Mouse (Mus musculus) mouse trophoblast stem cell (cell line): ENCODE measurements around the gene Zcwpw1.

ENCODE experiments used
- in situ Hi-C, 2 experiments: fragments of 300-500 bp; cut with MseI, MboI; formaldehyde crosslinking; loops; 2 replicates in 1 of 2; 3 replicates in 1 of 2; pipeline ENCODE4 v1.15.1; 2025

Gene Zcwpw1

GRCm38 (mm10) chr5:137784546-137784945 lies 3.1 kb upstream of the Zcwpw1 start:
- in situ Hi-C loops: no loop called here

DNA sequence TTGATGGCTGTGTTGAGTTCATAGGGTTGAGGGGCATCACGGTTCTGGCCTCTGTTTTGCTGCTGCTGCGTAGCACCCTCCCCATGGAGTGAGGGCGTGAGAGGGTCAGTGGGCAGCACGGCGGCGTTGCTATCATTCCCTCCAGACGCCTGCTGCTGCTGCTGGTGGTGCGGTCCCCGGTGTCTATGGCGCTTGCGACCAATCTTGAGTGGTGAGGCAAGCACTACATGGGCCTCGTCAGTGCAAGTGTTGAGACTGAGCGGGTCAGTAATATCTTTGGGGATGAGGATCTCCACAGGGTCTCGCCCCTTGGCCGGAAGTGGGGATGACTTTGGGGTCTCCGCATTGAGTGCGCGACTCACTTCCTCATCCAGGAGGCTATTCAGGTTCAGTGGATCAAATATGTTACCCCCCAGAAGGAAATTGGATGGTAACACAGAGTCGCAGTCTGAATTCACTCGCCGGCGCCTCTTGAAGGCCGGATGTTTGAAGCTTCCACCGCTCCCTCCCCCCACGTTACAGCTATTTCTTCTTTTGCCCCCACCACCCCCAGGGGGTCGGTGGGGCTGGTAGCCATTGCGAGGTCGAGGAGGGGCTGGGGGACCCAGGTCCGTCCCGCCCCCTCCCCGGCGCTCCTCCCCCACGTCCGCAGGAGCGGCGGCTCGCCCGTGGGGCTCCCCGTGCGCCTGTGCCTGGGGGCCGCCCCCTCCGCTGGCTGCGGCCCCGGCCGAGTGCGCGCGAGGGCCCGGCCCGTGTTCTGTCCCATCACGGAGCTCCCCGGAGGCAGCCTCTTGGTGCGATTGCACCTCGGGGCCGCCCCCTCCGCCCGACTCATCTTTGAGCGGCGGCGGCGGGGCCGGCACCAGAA lies 2.2 kb upstream of the Zcwpw1 start:
- in situ Hi-C loops: no loop called here

GRCm38 (mm10) chr5:137786109-137786942 lies 1.3 kb upstream of the Zcwpw1 start:
- in situ Hi-C loops: no loop called here

GRCm38 (mm10) chr5:137788171-137788570 lies 573 bp downstream of the Zcwpw1 start:
- in situ Hi-C loops: no loop called here

- in situ Hi-C loops: no loop called here
These were observed 1.4 kb downstream of the Zcwpw1 start for GRCm38 (mm10) chr5:137788946-137789531.

GRCm38 (mm10) chr5:137791553-137791952 lies 4.0 kb downstream of the Zcwpw1 start:
- in situ Hi-C loops: loop anchor here in 1 of 2 experiments (5.0 to 10.0 kb wide), 2 partner anchors 86 to 183 kb away; no protein-coding TSS in a partner anchor

DNA sequence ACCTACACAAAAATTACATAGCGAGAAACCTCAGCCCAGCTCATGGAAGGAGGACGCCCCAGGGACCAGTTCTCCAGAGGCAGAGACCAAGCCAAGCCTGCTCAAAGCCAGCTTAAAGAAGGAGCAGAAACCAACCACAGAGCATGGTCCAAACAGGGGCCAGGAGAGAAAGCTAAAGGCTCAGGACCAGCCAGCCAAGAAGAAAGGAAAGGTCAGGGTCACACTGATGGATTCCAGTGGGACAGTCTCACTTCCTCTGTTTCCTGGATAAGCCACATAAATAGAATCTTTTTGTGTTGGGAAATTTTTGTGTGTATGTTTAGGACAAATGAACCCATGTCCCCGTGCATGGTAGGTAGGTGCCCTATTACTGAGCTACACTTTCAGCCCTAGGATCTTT lies 9.0 kb downstream of the Zcwpw1 start:
- in situ Hi-C loops: loop anchor here (5.0 to 10.0 kb wide), 2 partner anchors 81 to 178 kb away; no protein-coding TSS in a partner anchor

DNA sequence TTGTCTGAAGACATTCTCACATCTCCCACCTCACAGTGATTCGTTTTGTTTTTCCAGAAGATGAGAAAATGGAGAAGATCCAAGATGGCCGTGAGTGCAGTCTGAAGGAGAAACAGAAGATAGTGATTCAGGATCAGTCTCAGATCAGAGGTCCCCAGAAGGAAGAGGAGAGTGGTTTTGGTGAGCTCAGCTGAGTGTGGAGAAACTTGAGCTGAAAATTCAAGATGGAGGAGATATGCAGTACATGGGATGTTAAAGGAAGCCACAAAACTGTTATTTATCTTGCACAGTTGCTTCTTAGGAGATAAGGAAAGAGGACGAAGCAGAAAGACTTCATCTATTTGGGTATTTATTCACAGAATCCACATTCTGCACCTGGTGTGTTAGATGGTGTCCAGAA lies 13.3 kb downstream of the Zcwpw1 start:
- in situ Hi-C loops: no loop called here

GRCm38 (mm10) chr5:137806158-137806557 lies 18.6 kb downstream of the Zcwpw1 start:
- in situ Hi-C loops: no loop called here

DNA sequence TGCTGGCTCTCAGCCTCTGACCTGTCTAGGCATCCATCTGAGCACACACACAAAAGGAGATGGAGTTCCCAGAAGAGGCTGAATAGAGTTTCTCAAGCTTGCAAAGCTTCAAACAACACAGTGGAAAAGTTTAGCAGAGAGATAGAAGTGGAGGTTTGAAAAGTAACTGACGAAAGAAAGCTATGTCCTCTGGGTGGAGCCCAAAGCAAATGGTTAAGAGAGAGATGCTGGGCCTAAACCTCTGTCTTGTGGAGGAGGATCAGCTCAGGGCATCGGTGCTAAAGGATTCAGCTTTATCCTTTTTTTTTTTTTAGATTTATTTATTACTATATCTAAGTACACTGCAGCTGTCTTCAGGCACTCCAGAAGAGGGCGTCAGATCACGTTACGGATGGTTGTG lies 20.7 kb downstream of the Zcwpw1 start:
- in situ Hi-C loops: no loop called here

DNA sequence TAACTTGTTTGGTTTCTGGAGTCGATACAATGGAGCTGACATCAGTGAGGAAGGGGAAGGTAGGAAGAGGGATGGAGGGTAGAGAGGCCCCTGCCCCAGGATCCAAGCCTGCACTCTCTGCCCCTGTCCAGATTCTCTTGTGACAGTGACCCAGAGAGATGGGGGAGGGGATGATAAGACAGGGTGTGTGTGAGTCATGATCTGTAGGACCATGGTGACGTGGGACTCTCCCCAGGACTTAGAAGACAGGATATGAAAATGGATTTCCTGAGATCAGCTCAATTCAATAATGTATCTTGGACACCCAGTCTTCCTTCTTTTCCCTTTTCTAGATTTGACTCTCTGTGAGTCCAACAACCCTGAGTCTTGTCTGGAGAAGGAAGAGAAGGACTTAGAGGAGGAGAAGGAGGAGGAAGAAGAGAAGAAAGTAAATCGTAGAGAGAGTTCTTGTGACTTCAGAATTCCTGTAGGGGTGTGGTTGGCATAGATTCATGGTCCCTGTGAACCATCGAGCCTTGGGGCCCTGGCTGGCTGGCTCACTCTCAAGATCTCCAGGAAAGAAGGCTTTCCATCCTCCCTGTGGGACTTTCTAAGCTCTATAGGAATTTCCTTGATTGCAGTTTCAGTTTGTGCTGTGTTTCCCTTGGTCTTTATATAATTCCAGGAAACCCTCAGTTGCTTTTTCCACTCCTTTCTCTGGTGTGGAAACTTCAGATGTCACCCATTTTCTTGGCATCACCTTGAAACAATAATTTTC lies 30.0 kb downstream of the Zcwpw1 start:
- in situ Hi-C loops: no loop called here

DNA sequence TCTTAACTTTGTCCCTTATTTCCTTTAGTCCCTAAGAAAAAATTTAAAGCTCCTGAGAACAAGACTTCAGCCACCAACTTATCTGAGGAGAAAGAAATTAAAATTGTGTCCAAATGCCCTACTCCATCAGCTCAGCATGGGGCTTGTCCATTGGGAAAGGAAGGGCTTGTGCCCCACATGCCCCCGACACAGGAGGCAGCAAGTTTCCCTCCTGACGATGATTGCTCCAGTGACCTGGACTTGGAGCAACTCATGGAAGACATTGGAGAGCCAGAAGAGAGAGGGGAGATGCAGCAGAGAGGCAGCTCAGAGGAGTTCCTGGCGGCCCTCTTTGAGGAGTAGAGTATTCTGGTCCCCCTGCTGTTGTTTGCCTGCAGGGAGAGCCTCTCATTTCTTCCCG lies 34.5 kb downstream of the Zcwpw1 start:
- in situ Hi-C loops: no loop called here

DNA sequence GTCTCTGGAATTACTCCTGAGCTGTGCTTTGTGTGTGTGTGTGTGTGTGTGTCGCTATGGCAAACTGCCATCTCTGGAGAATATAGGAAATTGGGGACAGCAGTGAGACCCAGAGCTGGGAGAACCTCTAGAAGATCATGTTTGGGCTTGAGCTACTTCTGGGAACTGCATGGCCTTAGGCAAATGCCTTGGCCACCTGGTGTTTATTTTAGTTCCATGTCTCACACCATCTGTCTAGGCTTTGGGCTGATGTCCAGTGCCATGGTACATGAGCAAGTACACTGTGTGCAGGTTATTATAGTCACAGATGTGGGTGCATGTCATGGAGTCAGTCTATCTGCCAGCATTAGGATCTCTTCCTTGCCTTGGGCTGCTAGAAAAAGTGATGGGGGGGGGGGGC lies 35.0 kb downstream of the Zcwpw1 start:
- in situ Hi-C loops: no loop called here

DNA sequence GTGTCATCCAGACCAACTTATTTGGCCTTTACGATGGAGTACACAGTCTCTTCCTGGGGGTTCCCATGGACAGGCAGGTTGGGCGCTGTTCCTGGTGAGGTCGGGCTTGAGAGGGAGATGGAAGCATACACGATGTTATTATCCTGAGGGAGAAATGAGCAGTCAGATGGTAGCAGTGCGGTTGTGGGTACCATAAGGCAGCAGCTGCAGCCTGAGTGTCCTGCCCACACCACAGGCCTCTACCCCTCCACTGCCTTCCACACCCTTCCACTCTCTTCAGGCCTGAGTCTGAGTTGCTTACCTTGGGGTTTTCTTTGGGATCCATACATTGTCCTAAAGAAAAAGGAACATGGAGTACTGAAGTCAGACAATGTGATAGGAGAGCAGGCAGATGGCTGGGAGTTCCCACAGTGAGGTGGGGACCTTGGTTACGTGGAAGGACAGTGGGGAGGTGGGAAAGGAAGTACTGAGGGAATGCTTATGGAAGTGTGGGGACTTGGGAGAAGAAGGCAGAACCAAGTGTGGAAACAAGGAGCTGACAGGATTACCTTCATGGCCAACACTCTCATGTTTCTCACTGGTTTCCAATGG lies 36.0 kb downstream of the Zcwpw1 start:
- in situ Hi-C loops: no loop called here

DNA sequence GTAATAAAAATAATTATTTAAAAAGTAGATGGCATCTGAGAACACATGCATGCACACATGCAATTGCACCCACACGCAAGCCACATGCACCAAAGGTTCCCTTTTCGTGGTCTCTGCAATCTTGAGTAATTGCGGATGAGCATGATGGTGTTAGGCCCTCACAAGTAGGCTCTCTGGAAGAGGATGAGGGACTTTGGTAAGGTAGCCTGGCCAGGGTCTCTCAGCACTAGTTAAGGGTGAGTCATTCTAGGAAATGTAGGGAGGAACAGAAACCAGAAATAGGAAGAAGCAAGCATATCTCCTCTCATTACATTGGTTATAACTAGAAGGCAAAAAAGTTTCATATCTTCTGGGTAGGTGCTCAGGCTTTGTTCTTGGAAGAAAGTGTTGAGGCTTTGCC lies 37.4 kb downstream of the Zcwpw1 start:
- in situ Hi-C loops: no loop called here

- in situ Hi-C loops: no loop called here
These were observed 38.4 kb downstream of the Zcwpw1 start for GRCm38 (mm10) chr5:137825971-137826370.

DNA sequence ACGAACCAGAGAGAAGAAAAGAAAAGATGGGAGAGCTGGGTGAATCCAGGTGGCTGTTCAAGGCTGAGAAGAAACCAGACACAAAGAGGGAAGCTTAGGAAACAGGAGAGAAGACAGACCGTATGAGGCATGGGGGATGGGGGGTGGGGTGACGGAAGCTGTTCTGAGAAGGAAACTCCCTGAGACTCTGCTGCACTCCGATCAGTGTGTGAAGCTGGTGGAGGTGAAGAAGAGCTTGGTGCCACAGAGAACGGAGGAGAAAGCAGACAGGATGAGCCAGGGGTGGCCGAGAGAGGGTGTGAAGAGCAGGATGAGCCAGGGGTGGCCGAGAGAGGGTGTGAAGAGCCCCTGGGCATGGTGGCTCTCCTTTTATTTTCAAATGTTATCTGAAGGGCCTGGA lies 38.8 kb downstream of the Zcwpw1 start:
- in situ Hi-C loops: no loop called here

GRCm38 (mm10) chr5:137828694-137829093 lies 41.1 kb downstream of the Zcwpw1 start:
- in situ Hi-C loops: no loop called here

DNA sequence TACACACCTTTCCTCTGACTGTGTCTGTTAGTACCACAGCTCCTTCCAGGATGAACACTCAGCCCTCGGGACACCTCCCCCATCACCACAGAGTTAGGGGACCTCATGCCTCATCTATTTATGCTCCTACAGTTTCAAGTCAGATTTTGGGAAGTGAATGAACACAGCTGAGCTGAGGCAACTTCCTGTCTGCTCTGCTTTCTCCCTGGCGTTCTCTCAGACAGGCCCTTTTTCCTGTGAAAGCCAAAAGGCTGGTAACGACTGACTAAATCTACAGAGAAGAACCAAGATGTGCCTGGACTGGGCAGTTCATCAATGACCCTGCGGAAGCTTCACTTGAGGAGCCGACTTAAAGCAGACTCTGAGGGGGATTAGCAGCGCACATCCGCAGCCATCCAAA lies 42.6 kb downstream of the Zcwpw1 start:
- in situ Hi-C loops: no loop called here

GRCm38 (mm10) chr5:137831106-137831505 lies 43.5 kb downstream of the Zcwpw1 start:
- in situ Hi-C loops: no loop called here

GRCm38 (mm10) chr5:137831506-137831905 lies 43.9 kb downstream of the Zcwpw1 start:
- in situ Hi-C loops: no loop called here
